Mouse (Mus musculus): Measurements from ENCODE around the gene Crtc2. TPM values are rescaled to one million over a fixed set of nuclear protein-coding genes. Genes with fewer than 3 reads are reported as not detected.
A peak's percentile ranks its signal among the peaks of the same experiment; 100 is the strongest.
"Not testable (repeated sequence)": the region's sequence is repeated elsewhere in the genome, so short reads cannot be mapped to it uniquely, and the experiment has no call there.

The Crtc2 gene
- total RNA-seq, 2 experiments from 2014 or later, result 18.0 to 18.8 TPM

GRCm38 (mm10) chr3:90266901-90267775 lies 13.2 kb downstream of the Crtc2 start:
- DNase-seq, result no peak

- no peak for DNase-seq
Measured at GRCm38 (mm10) chr3:90268190-90268589, 14.2 kb downstream of the Crtc2 start.

- DNase-seq, result no peak
Measured at GRCm38 (mm10) chr3:90268971-90269370, 15.0 kb downstream of the Crtc2 start.

- no peak for DNase-seq
Measured at GRCm38 (mm10) chr3:90270784-90271183, 16.8 kb downstream of the Crtc2 start.

- no peak for DNase-seq
Measured at GRCm38 (mm10) chr3:90272170-90272569, 18.2 kb downstream of the Crtc2 start.

GRCm38 (mm10) chr3:90273855-90274254 lies 19.9 kb downstream of the Crtc2 start:
- no peak for DNase-seq

- no peak for DNase-seq
Measured at GRCm38 (mm10) chr3:90275286-90275685, 21.3 kb downstream of the Crtc2 start.

GRCm38 (mm10) chr3:90276858-90277257 lies 22.9 kb downstream of the Crtc2 start:
- DNase-seq, result no peak

GRCm38 (mm10) chr3:90277793-90278192 lies 23.8 kb downstream of the Crtc2 start:
- DNase-seq, result no peak

GRCm38 (mm10) chr3:90278211-90278610 lies 24.2 kb downstream of the Crtc2 start:
- no peak for DNase-seq

- DNase-seq, result no peak
Measured at GRCm38 (mm10) chr3:90279216-90279615, 25.3 kb downstream of the Crtc2 start.

GRCm38 (mm10) chr3:90279743-90280142 lies 25.8 kb downstream of the Crtc2 start:
- DNase-seq, result no peak

- no peak for DNase-seq
Measured at GRCm38 (mm10) chr3:90280708-90281107, 26.7 kb downstream of the Crtc2 start.

GRCm38 (mm10) chr3:90284150-90284549 lies 30.2 kb downstream of the Crtc2 start:
- no peak for DNase-seq

- DNase-seq, result not testable (repeated sequence)
Measured at GRCm38 (mm10) chr3:90289403-90289802, 35.4 kb downstream of the Crtc2 start.

- no peak for DNase-seq
Measured at GRCm38 (mm10) chr3:90290602-90291001, 36.6 kb downstream of the Crtc2 start.

- DNase-seq, result no peak
Measured at GRCm38 (mm10) chr3:90291982-90292344, 38.0 kb downstream of the Crtc2 start.

- DNase-seq, result peak; percentile 99
Measured at GRCm38 (mm10) chr3:90292345-90293275, 38.6 kb downstream of the Crtc2 start, which contains the start of gene Gatad2b. Gatad2b (plus strand) TSS chr3:90293178.

GRCm38 (mm10) chr3:90293352-90294063 lies 39.5 kb downstream of the Crtc2 start:
- DNase-seq, result peak; percentile 80

GRCm38 (mm10) chr3:90294064-90294440 lies 40.1 kb downstream of the Crtc2 start:
- DNase-seq, result no peak

- no peak for DNase-seq
Measured at GRCm38 (mm10) chr3:90294651-90295050, 40.7 kb downstream of the Crtc2 start.

- no peak for DNase-seq
Measured at GRCm38 (mm10) chr3:90305801-90306200, 51.8 kb downstream of the Crtc2 start.

GRCm38 (mm10) chr3:90309589-90309988 lies 55.6 kb downstream of the Crtc2 start:
- no peak for DNase-seq
